Mouse (Mus musculus): ENCODE results near the gene Olfr1047.
"Not testable (repeated sequence)": the region's sequence is repeated elsewhere in the genome, so short reads cannot be mapped to it uniquely, and the experiment has no call there.

The Olfr1047 gene

GRCm38 (mm10) chr2:86231301-86231700 is at the start of gene Olfr1047:
Gene Olfr1047 (minus strand): TSS chr2:86231401.
- no peak for DNase-seq

- DNase-seq = not testable (repeated sequence)
Measured at GRCm38 (mm10) chr2:86278988-86279387, 47.8 kb upstream of the Olfr1047 start, which contains the start of gene Olfr1051. Gene Olfr1051 (minus strand): TSS chr2:86279088.

- DNase-seq = not testable (repeated sequence)
Measured at GRCm38 (mm10) chr2:86258228-86258627, 27.0 kb upstream of the Olfr1047 start, which contains the start of gene Olfr1049. Gene Olfr1049 (minus strand): TSS chr2:86258328.

GRCm38 (mm10) chr2:86240189-86240588 is 9.0 kb upstream of the Olfr1047 start, which contains the start of gene Olfr1048:
Gene Olfr1048 (minus strand): TSS chr2:86240289.
- no peak for DNase-seq

- DNase-seq = no peak
Measured at GRCm38 (mm10) chr2:86219214-86219613, 12.0 kb downstream of the Olfr1047 start, which contains the start of gene Olfr1046. Gene Olfr1046 (minus strand): TSS chr2:86219314.

- DNase-seq = no peak
Measured at GRCm38 (mm10) chr2:86202909-86203308, 28.3 kb downstream of the Olfr1047 start, which contains the start of gene Olfr1045. Gene Olfr1045 (minus strand): TSS chr2:86203009.

GRCm38 (mm10) chr2:86195863-86196262 is 35.3 kb downstream of the Olfr1047 start:
- no peak for DNase-seq

GRCm38 (mm10) chr2:86185583-86185982 is 45.6 kb downstream of the Olfr1047 start, which contains the start of gene Olfr52:
Gene Olfr52 (minus strand): TSS chr2:86185683.
- no peak for DNase-seq

- DNase-seq = no peak
Measured at GRCm38 (mm10) chr2:86179950-86180349, 51.3 kb downstream of the Olfr1047 start.

GRCm38 (mm10) chr2:86177720-86178119 is 53.5 kb downstream of the Olfr1047 start, which contains the start of gene Olfr1044:
Gene Olfr1044 (minus strand): TSS chr2:86177820.
- DNase-seq = no peak
